Mouse (Mus musculus) frontal cortex, postnatal 36 days (tissue): ENCODE results near the gene BC049715.
"Not testable (repeated sequence)": the region's sequence is repeated elsewhere in the genome, so short reads cannot be mapped to it uniquely, and the experiment has no call there.

ENCODE experiments used
- DNase-seq, 2 experiments: peaks; one replicate each; pipeline ENCODE4 v3.0.0; 2022; ENCODE audit warnings: low spot score in 2 of 2

The BC049715 gene

GRCm38 (mm10) chr6:136827516-136827880 is at the start of gene BC049715:
Gene BC049715, plus strand, starts transcription at chr6:136827626.
- DNase-seq, result peak in 1 of 2 experiments; percentile 28

- no peak for DNase-seq
Observed at GRCm38 (mm10) chr6:136781377-136781986, 45.9 kb upstream of the BC049715 start, which contains the start of gene Gucy2c. Gene Gucy2c, minus strand, starts transcription at chr6:136781765.

- no peak for DNase-seq
Observed at GRCm38 (mm10) chr6:136782146-136782545, 45.3 kb upstream of the BC049715 start.

GRCm38 (mm10) chr6:136782761-136783160 is 44.7 kb upstream of the BC049715 start:
- DNase-seq, result peak in 1 of 2 experiments; percentile 20

- no peak for DNase-seq
Observed at GRCm38 (mm10) chr6:136789391-136789971, 37.9 kb upstream of the BC049715 start.

- DNase-seq, result no peak
Observed at GRCm38 (mm10) chr6:136792884-136793758, 34.3 kb upstream of the BC049715 start.

GRCm38 (mm10) chr6:136793831-136794525 is 33.4 kb upstream of the BC049715 start:
- DNase-seq, result no peak

GRCm38 (mm10) chr6:136795110-136795509 is 32.3 kb upstream of the BC049715 start:
- DNase-seq, result no peak

- no peak for DNase-seq
Observed at GRCm38 (mm10) chr6:136795850-136796249, 31.6 kb upstream of the BC049715 start.

GRCm38 (mm10) chr6:136797874-136798693 is 29.3 kb upstream of the BC049715 start:
- not testable (repeated sequence) for DNase-seq

GRCm38 (mm10) chr6:136800710-136801109 is 26.7 kb upstream of the BC049715 start:
- no peak for DNase-seq

GRCm38 (mm10) chr6:136801274-136801673 is 26.2 kb upstream of the BC049715 start:
- DNase-seq, result no peak

- no peak for DNase-seq
Observed at GRCm38 (mm10) chr6:136803093-136803738, 24.2 kb upstream of the BC049715 start.

- peak; percentile 99 for DNase-seq
Observed at GRCm38 (mm10) chr6:136803739-136804633, 23.4 kb upstream of the BC049715 start, which contains the start of gene Hist4h4. Gene Hist4h4, minus strand, starts transcription at chr6:136804415.

- no peak for DNase-seq
Observed at GRCm38 (mm10) chr6:136804705-136805408, 22.6 kb upstream of the BC049715 start.

- no peak for DNase-seq
Observed at GRCm38 (mm10) chr6:136805409-136805775, 22.0 kb upstream of the BC049715 start.

GRCm38 (mm10) chr6:136806819-136807218 is 20.6 kb upstream of the BC049715 start:
- DNase-seq, result no peak

GRCm38 (mm10) chr6:136807395-136808013 is 19.9 kb upstream of the BC049715 start:
- no peak for DNase-seq
